Mouse (Mus musculus) lung, embryonic 16.5 days (tissue): ENCODE results near the gene Gm49450. TPM values are rescaled to one million over a fixed set of nuclear protein-coding genes. Genes with fewer than 3 reads are reported as not detected.

Source experiments
- ATAC-seq: fragments of 200-750 bp; cut with Nextera tagmentation; 2 replicates; pipeline ENCODE4 v1.8.0; 2017; ENCODE audit warnings: low read depth, mild to moderate bottlenecking, moderate library complexity
- H3K27ac ChIP-seq: fragments of 300-500 bp; sonication (generic); 2 replicates; pipeline ENCODE4 v1.5.1; 2014; ENCODE audit warnings: mild to moderate bottlenecking, control low read depth, low read length
- H3K27me3 ChIP-seq: fragments of 300-500 bp; sonication (generic); 2 replicates; pipeline ENCODE4 v1.6.1; 2014; ENCODE audit warnings: low read depth, low read length, mixed read lengths; ENCODE audit not compliant: control insufficient read depth, insufficient read depth
- H3K36me3 ChIP-seq: fragments of 300-500 bp; sonication (generic); 2 replicates; pipeline ENCODE4 v1.6.1; 2014; ENCODE audit warnings: low read length; ENCODE audit not compliant: control insufficient read depth, insufficient read depth
- H3K4me1 ChIP-seq: fragments of 300-500 bp; sonication (generic); replicated peaks from 2 replicates; pipeline ENCODE4 v1.6.1; 2014; ENCODE audit warnings: low read length, mixed read lengths; ENCODE audit not compliant: control insufficient read depth, insufficient read depth
- H3K4me2 ChIP-seq: fragments of 300-500 bp; sonication (generic); 2 replicates; pipeline ENCODE4 v1.6.1; 2014; ENCODE audit warnings: low read depth, low read length, control low read depth
- H3K4me3 ChIP-seq: fragments of 300-500 bp; sonication (generic); 2 replicates; pipeline ENCODE4 v1.5.1; 2014; ENCODE audit warnings: mild to moderate bottlenecking, low read length, control low read depth
- H3K9ac ChIP-seq: fragments of 300-500 bp; sonication (generic); 2 replicates; pipeline ENCODE4 v1.6.1; 2014; ENCODE audit warnings: low read length, control low read depth
- H3K9me3 ChIP-seq: fragments of 300-500 bp; sonication (generic); 2 replicates; pipeline ENCODE4 v1.6.1; 2016; ENCODE audit warnings: low read length; ENCODE audit not compliant: control insufficient read depth
- WGBS: fragments of 180-500 bp; shearing (Covaris S2); extraction: QIAGEN DNeasy Blood & Tissue Kit; methylation state at CpG from one replicate; pipeline ENCODE4 v1.1.7; 2014; 5-methylcytosine and 5-hydroxymethylcytosine counted together
- polyA plus RNA-seq: library from polyadenylated mRNA; unstranded; fragments of >200 nt; fragmentation: Nextera tagmentation; extraction: Ambion mirVana; gene quantifications from 2 replicates; pipeline ENCODE4 v1.2.1, GENCODE M21; 2015

The Gm49450 gene
- polyA plus RNA-seq, 1 experiment from 2014 or later = not detected

GRCm38 (mm10) chr15:98985982-98986715, 32.8 kb upstream of the Gm49450 start:
- Histone ChIP-seq H3K27me3 (no peaks in the 10 kb centered on the region), H3K9me3 (no peaks in the 10 kb centered on the region), H3K4me2 (peak overlapping the region; percentile 70), H3K4me3 (peak overlapping the region; percentile 62), H3K27ac (peak overlapping the region; percentile 92), H3K36me3 (no peaks in the 10 kb centered on the region), H3K9ac (peak overlapping the region; percentile 79), H3K4me1 (peaks cover 35% of the 10 kb centered on the region)
- no peak for ATAC-seq
- 38% methylated on average over 12 of the region's 12 CpGs for WGBS

- H3K4me2 ChIP-seq = peak overlapping the region; percentile 70
- no peaks in the 10 kb centered on the region for H3K36me3 ChIP-seq
- ATAC-seq = peak; percentile 89
- no peaks in the 10 kb centered on the region for H3K27me3 ChIP-seq
- no peaks in the 10 kb centered on the region for H3K9me3 ChIP-seq
- WGBS = 2% methylated on average over 29 of the region's 29 CpGs
- peak overlapping the region; percentile 92 for H3K27ac ChIP-seq
- peak overlapping the region; percentile 62 for H3K4me3 ChIP-seq
- H3K4me1 ChIP-seq = peaks cover 27% of the 10 kb centered on the region
- H3K9ac ChIP-seq = peak overlapping the region; percentile 79
Measured at GRCm38 (mm10) chr15:98985240-98985981, 32.1 kb upstream of the Gm49450 start.

GRCm38 (mm10) chr15:98984681-98985080, 31.3 kb upstream of the Gm49450 start:
- no peaks in the 10 kb centered on the region for H3K9me3 ChIP-seq
- WGBS = 56% methylated on average over 6 of the region's 6 CpGs
- no peaks in the 10 kb centered on the region for H3K27me3 ChIP-seq
- no peak overlapping the region for H3K4me3 ChIP-seq
- no peak overlapping the region for H3K9ac ChIP-seq
- ATAC-seq = no peak
- H3K4me2 ChIP-seq = no peak overlapping the region
- peak overlapping the region; percentile 92; the same call in 1 of the 2 replicates for H3K27ac ChIP-seq
- H3K4me1 ChIP-seq = peaks cover 26% of the 10 kb centered on the region
- H3K36me3 ChIP-seq = no peaks in the 10 kb centered on the region

DNA sequence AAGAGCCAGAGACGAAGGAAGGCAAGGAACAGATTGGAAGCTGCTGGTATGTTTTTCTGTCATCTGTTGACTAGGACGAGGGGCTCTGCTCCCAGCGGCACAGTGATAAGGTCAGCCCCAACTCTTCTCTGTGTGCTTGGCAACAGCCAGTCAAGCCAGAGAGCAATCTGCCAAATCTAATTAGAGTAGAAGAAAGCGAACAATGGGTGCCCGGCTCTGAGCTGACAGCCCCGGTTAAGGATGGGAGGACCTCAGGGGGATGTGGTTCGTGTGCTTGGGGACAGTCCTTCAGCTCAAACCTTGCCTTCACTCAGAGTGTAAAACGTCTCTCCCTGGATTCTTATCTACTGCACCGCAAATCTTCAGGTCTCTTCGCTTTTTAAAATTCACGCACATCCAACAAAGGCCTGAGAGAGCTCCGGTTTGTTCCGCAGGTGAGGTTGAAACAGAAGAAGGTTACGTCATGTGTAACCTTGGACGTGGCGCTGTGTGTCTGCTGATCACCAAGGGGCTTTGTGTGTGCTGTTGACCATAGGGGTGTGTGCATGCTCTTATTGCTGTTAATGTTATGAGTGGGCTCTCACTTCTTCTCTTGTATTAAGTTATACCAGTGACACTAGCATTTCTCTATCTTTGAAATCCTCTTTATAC, 30.2 kb upstream of the Gm49450 start:
- Histone ChIP-seq H3K4me2 (no peak overlapping the region), H3K4me1 (peaks cover 26% of the 10 kb centered on the region), H3K4me3 (no peak overlapping the region), H3K27ac (no peak overlapping the region), H3K9ac (no peak overlapping the region; the same call in 1 of the 2 replicates), H3K36me3 (no peaks in the 10 kb centered on the region), H3K27me3 (no peaks in the 10 kb centered on the region), H3K9me3 (no peaks in the 10 kb centered on the region)
- WGBS = 47% methylated on average over 16 of the region's 16 CpGs
- no peak for ATAC-seq

DNA sequence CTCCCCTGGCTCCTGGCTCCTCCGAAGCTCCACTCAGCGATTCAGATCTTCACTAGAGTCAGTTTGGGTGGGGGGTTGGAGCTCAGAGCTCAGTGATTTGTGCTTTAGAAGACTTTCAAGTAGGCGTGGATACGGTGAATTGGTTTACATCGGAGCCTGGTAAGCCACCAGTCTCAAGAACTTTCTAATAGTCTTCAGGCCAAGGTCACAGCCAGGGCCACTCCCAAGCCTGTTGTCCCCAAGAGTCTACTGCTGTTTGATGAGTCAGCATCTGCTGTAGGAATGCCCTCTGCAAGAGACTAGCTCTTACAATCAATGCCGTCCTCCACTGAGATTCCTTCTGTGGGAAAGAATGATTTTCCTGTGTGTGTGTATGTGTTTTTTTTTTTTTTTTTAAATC, 28.7 kb upstream of the Gm49450 start:
- Histone ChIP-seq H3K4me2 (no peak overlapping the region), H3K4me3 (no peak overlapping the region), H3K27ac (no peak overlapping the region), H3K9ac (no peak overlapping the region), H3K27me3 (no peaks in the 10 kb centered on the region), H3K36me3 (no peaks in the 10 kb centered on the region), H3K4me1 (peaks cover 28% of the 10 kb centered on the region), H3K9me3 (no peaks in the 10 kb centered on the region)
- 74% methylated on average over 6 of the region's 6 CpGs for WGBS
- ATAC-seq = no peak

GRCm38 (mm10) chr15:98980012-98980614, 26.8 kb upstream of the Gm49450 start:
- Histone ChIP-seq H3K9ac (no peak overlapping the region), H3K36me3 (no peaks in the 10 kb centered on the region), H3K27me3 (no peaks in the 10 kb centered on the region), H3K27ac (no peak overlapping the region), H3K4me1 (peaks cover 19% of the 10 kb centered on the region), H3K4me3 (no peak overlapping the region), H3K4me2 (no peak overlapping the region), H3K9me3 (no peaks in the 10 kb centered on the region)
- 43% methylated on average over 7 of the region's 7 CpGs for WGBS
- no peak for ATAC-seq

GRCm38 (mm10) chr15:98978409-98979172, 25.2 kb upstream of the Gm49450 start:
- H3K4me2 ChIP-seq = no peak overlapping the region
- no peak for ATAC-seq

DNA sequence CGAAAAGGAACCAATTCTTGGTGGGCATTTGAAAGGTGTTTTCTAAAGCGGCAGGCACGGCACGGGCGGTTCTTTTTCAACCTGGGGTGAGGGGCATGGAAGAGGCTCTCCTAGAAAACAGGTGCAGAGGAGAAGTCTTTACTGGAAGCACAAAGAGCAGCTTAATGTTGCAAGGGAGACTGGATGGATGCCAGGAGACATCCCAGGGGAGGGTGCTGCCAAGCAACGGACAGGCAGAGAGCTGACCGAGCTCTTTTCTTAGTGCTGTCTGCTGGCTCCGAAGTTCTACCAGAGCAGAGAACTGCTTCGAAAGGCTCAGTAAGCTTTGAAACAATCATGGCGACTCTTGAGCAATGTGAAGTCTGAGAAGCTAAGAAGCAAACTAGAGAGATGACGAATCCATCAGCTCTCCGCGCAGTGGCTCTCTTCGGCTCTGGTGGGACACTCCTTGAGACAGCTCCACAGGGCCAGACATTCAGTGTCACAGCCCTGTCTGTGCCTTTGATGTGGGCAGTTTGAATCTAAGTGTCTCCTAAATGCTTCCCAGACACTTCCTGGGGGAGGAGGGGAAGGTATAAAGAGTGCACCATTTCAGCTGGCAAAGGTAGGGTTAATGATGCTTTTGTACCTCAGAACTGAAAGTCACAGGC, 24.5 kb upstream of the Gm49450 start:
- Histone ChIP-seq H3K4me2 (peak overlapping the region; percentile 22; the same call in 1 of the 2 replicates), H3K9ac (peak overlapping the region; percentile 49), H3K27me3 (no peaks in the 10 kb centered on the region), H3K36me3 (no peaks in the 10 kb centered on the region), H3K9me3 (no peaks in the 10 kb centered on the region), H3K4me3 (0 out of 2 replicates have a peak overlapping the region, but pooled peaks have one; percentile 9), H3K27ac (peak overlapping the region; percentile 47; the same call in 1 of the 2 replicates), H3K4me1 (peaks cover 14% of the 10 kb centered on the region)
- ATAC-seq = peak; percentile 75
- 49% methylated on average over 14 of the region's 14 CpGs for WGBS

More at GRCm38 (mm10) chr15:98978409-98979172, 25.2 kb upstream of the Gm49450 start:
- peaks cover 14% of the 10 kb centered on the region for H3K4me1 ChIP-seq
- no peaks in the 10 kb centered on the region for H3K27me3 ChIP-seq
- no peaks in the 10 kb centered on the region for H3K9me3 ChIP-seq
- 68% methylated on average over 20 of the region's 20 CpGs for WGBS
- H3K4me3 ChIP-seq = no peak overlapping the region
- H3K36me3 ChIP-seq = no peaks in the 10 kb centered on the region
- no peak overlapping the region for H3K27ac ChIP-seq
- no peak overlapping the region for H3K9ac ChIP-seq
